Mouse (Mus musculus): Measurements from ENCODE around the gene Ap1s2. TPM values are rescaled to one million over a fixed set of nuclear protein-coding genes. Genes with fewer than 3 reads are reported as not detected.

Gene Ap1s2
- polyA plus RNA-seq, 1 experiment from 2014 or later, result 20.1 TPM

GRCm38 (mm10) chrX:163897354-163897753 lies 11.5 kb upstream of the Ap1s2 start:
- no peaks in the 10 kb centered on the region for H3K4me1 ChIP-seq (ENCODE audit: control insufficient read depth, insufficient read depth, low read length)
- H3K36me3 ChIP-seq (ENCODE audit: control insufficient read depth, insufficient read depth, low read length), result no peaks in the 10 kb centered on the region
- ATAC-seq (replicated peaks; ENCODE audit: insufficient number of reproducible peaks, low FRiP score, low TSS enrichment), result no peak
- no peak overlapping the region for H3K4me3 ChIP-seq (ENCODE audit: low read depth, low read length)
- H3K27me3 ChIP-seq (ENCODE audit: control insufficient read depth, insufficient read depth, low read length), result no peaks in the 10 kb centered on the region
- H3K9me3 ChIP-seq (replicated peaks; ENCODE audit: control insufficient read depth, low read length), result no peaks in the 10 kb centered on the region
- H3K27ac ChIP-seq (ENCODE audit: low read depth, low read length), result no peak overlapping the region
- no peak overlapping the region for H3K4me2 ChIP-seq
- 52% methylated on average over 1 of the region's 1 CpGs for WGBS (ENCODE audit: insufficient replicate concordance)
- no peak overlapping the region for H3K9ac ChIP-seq (ENCODE audit: low read depth, low read length)

- WGBS (ENCODE audit: insufficient replicate concordance), result 63% methylated on average over 5 of the region's 5 CpGs
- Histone ChIP-seq H3K9me3 (replicated peaks; ENCODE audit: control insufficient read depth, low read length) (no peaks in the 10 kb centered on the region), H3K4me3 (ENCODE audit: low read depth, low read length) (no peak overlapping the region), H3K4me2 (no peak overlapping the region), H3K27ac (ENCODE audit: low read depth, low read length) (no peak overlapping the region), H3K36me3 (ENCODE audit: control insufficient read depth, insufficient read depth, low read length) (no peaks in the 10 kb centered on the region), H3K4me1 (ENCODE audit: control insufficient read depth, insufficient read depth, low read length) (no peaks in the 10 kb centered on the region), H3K27me3 (ENCODE audit: control insufficient read depth, insufficient read depth, low read length) (no peaks in the 10 kb centered on the region), H3K9ac (ENCODE audit: low read depth, low read length) (no peak overlapping the region)
- ATAC-seq (replicated peaks; ENCODE audit: insufficient number of reproducible peaks, low FRiP score, low TSS enrichment), result no peak
These were observed 9.3 kb upstream of the Ap1s2 start for GRCm38 (mm10) chrX:163899431-163900020.

- no peak overlapping the region for H3K4me2 ChIP-seq
- no peak overlapping the region for H3K4me3 ChIP-seq (ENCODE audit: low read depth, low read length)
- no peak for ATAC-seq (replicated peaks; ENCODE audit: insufficient number of reproducible peaks, low FRiP score, low TSS enrichment)
- H3K9me3 ChIP-seq (replicated peaks; ENCODE audit: control insufficient read depth, low read length), result no peaks in the 10 kb centered on the region
- 87% methylated on average over 2 of the region's 2 CpGs for WGBS (ENCODE audit: insufficient replicate concordance)
- no peak overlapping the region for H3K9ac ChIP-seq (ENCODE audit: low read depth, low read length)
- H3K36me3 ChIP-seq (ENCODE audit: control insufficient read depth, insufficient read depth, low read length), result no peaks in the 10 kb centered on the region
- no peaks in the 10 kb centered on the region for H3K4me1 ChIP-seq (ENCODE audit: control insufficient read depth, insufficient read depth, low read length)
- H3K27ac ChIP-seq (ENCODE audit: low read depth, low read length), result no peak overlapping the region
- no peaks in the 10 kb centered on the region for H3K27me3 ChIP-seq (ENCODE audit: control insufficient read depth, insufficient read depth, low read length)
These were observed 2.0 kb upstream of the Ap1s2 start for GRCm38 (mm10) chrX:163906861-163907260.

- Histone ChIP-seq H3K4me3 (ENCODE audit: low read depth, low read length) (peak overlapping the region; percentile 65), H3K27ac (ENCODE audit: low read depth, low read length) (peak overlapping the region; percentile 81; the same call in 1 of the 2 replicates), H3K36me3 (ENCODE audit: control insufficient read depth, insufficient read depth, low read length) (no peaks in the 10 kb centered on the region), H3K9me3 (replicated peaks; ENCODE audit: control insufficient read depth, low read length) (no peaks in the 10 kb centered on the region), H3K4me2 (peak overlapping the region; percentile 60), H3K27me3 (ENCODE audit: control insufficient read depth, insufficient read depth, low read length) (no peaks in the 10 kb centered on the region), H3K9ac (ENCODE audit: low read depth, low read length) (peak overlapping the region; percentile 68; the same call in 1 of the 2 replicates), H3K4me1 (ENCODE audit: control insufficient read depth, insufficient read depth, low read length) (no peaks in the 10 kb centered on the region)
- WGBS (ENCODE audit: insufficient replicate concordance), result 15% methylated on average over 8 of the region's 8 CpGs
- ATAC-seq (replicated peaks; ENCODE audit: insufficient number of reproducible peaks, low FRiP score, low TSS enrichment), result no peak
These were observed 847 bp upstream of the Ap1s2 start for GRCm38 (mm10) chrX:163908003-163908336.

- no peaks in the 10 kb centered on the region for H3K9me3 ChIP-seq (replicated peaks; ENCODE audit: control insufficient read depth, low read length)
- H3K4me2 ChIP-seq, result peak overlapping the region; percentile 63
- WGBS (ENCODE audit: insufficient replicate concordance), result 20% methylated on average over 31 of the region's 34 CpGs
- peak overlapping the region; percentile 65 for H3K4me3 ChIP-seq (ENCODE audit: low read depth, low read length)
- no peaks in the 10 kb centered on the region for H3K36me3 ChIP-seq (ENCODE audit: control insufficient read depth, insufficient read depth, low read length)
- peak overlapping the region; percentile 64 for H3K27ac ChIP-seq (ENCODE audit: low read depth, low read length)
- H3K9ac ChIP-seq (ENCODE audit: low read depth, low read length), result peak overlapping the region; percentile 70
- H3K4me1 ChIP-seq (ENCODE audit: control insufficient read depth, insufficient read depth, low read length), result no peaks in the 10 kb centered on the region
- no peaks in the 10 kb centered on the region for H3K27me3 ChIP-seq (ENCODE audit: control insufficient read depth, insufficient read depth, low read length)
- ATAC-seq (replicated peaks; ENCODE audit: insufficient number of reproducible peaks, low FRiP score, low TSS enrichment), result peak; percentile 46; the same call in 1 of the 2 replicates
These were observed 564 bp downstream of the Ap1s2 start for GRCm38 (mm10) chrX:163909381-163909780.

- Histone ChIP-seq H3K27ac (ENCODE audit: low read depth, low read length) (no peak overlapping the region), H3K9ac (ENCODE audit: low read depth, low read length) (no peak overlapping the region), H3K4me1 (ENCODE audit: control insufficient read depth, insufficient read depth, low read length) (no peaks in the 10 kb centered on the region), H3K36me3 (ENCODE audit: control insufficient read depth, insufficient read depth, low read length) (no peaks in the 10 kb centered on the region), H3K9me3 (replicated peaks; ENCODE audit: control insufficient read depth, low read length) (no peaks in the 10 kb centered on the region), H3K27me3 (ENCODE audit: control insufficient read depth, insufficient read depth, low read length) (no peaks in the 10 kb centered on the region), H3K4me3 (ENCODE audit: low read depth, low read length) (no peak overlapping the region), H3K4me2 (no peak overlapping the region)
- ATAC-seq (replicated peaks; ENCODE audit: insufficient number of reproducible peaks, low FRiP score, low TSS enrichment), result no peak
These were observed 4.0 kb downstream of the Ap1s2 start for GRCm38 (mm10) chrX:163912791-163913190.

GRCm38 (mm10) chrX:163929550-163929949 lies 20.7 kb downstream of the Ap1s2 start:
- Histone ChIP-seq H3K9me3 (replicated peaks; ENCODE audit: control insufficient read depth, low read length) (no peaks in the 10 kb centered on the region), H3K27ac (ENCODE audit: low read depth, low read length) (no peak overlapping the region), H3K4me3 (ENCODE audit: low read depth, low read length) (no peak overlapping the region), H3K9ac (ENCODE audit: low read depth, low read length) (no peak overlapping the region), H3K36me3 (ENCODE audit: control insufficient read depth, insufficient read depth, low read length) (no peaks in the 10 kb centered on the region), H3K27me3 (ENCODE audit: control insufficient read depth, insufficient read depth, low read length) (no peaks in the 10 kb centered on the region), H3K4me1 (ENCODE audit: control insufficient read depth, insufficient read depth, low read length) (no peaks in the 10 kb centered on the region), H3K4me2 (no peak overlapping the region)
- ATAC-seq (replicated peaks; ENCODE audit: insufficient number of reproducible peaks, low FRiP score, low TSS enrichment), result no peak

GRCm38 (mm10) chrX:163934731-163935130 lies 25.9 kb downstream of the Ap1s2 start:
- Histone ChIP-seq H3K9ac (ENCODE audit: low read depth, low read length) (no peak overlapping the region), H3K36me3 (ENCODE audit: control insufficient read depth, insufficient read depth, low read length) (no peaks in the 10 kb centered on the region), H3K27ac (ENCODE audit: low read depth, low read length) (no peak overlapping the region), H3K27me3 (ENCODE audit: control insufficient read depth, insufficient read depth, low read length) (no peaks in the 10 kb centered on the region), H3K9me3 (replicated peaks; ENCODE audit: control insufficient read depth, low read length) (no peaks in the 10 kb centered on the region), H3K4me1 (ENCODE audit: control insufficient read depth, insufficient read depth, low read length) (no peaks in the 10 kb centered on the region), H3K4me2 (no peak overlapping the region), H3K4me3 (ENCODE audit: low read depth, low read length) (no peak overlapping the region)
- ATAC-seq (replicated peaks; ENCODE audit: insufficient number of reproducible peaks, low FRiP score, low TSS enrichment), result no peak
- WGBS (ENCODE audit: insufficient replicate concordance), result 81% methylated on average over 8 of the region's 8 CpGs

- H3K4me1 ChIP-seq (ENCODE audit: control insufficient read depth, insufficient read depth, low read length), result no peaks in the 10 kb centered on the region
- no peak overlapping the region for H3K27ac ChIP-seq (ENCODE audit: low read depth, low read length)
- no peaks in the 10 kb centered on the region for H3K9me3 ChIP-seq (replicated peaks; ENCODE audit: control insufficient read depth, low read length)
- no peak for ATAC-seq (replicated peaks; ENCODE audit: insufficient number of reproducible peaks, low FRiP score, low TSS enrichment)
- no peak overlapping the region for H3K4me3 ChIP-seq (ENCODE audit: low read depth, low read length)
- no peaks in the 10 kb centered on the region for H3K27me3 ChIP-seq (ENCODE audit: control insufficient read depth, insufficient read depth, low read length)
- 86% methylated on average over 6 of the region's 6 CpGs for WGBS (ENCODE audit: insufficient replicate concordance)
- no peak overlapping the region for H3K4me2 ChIP-seq
- no peaks in the 10 kb centered on the region for H3K36me3 ChIP-seq (ENCODE audit: control insufficient read depth, insufficient read depth, low read length)
- H3K9ac ChIP-seq (ENCODE audit: low read depth, low read length), result no peak overlapping the region
These were observed 29.8 kb downstream of the Ap1s2 start for GRCm38 (mm10) chrX:163938587-163938986.

All from heart, embryonic 11.5 days (tissue).